Mouse (Mus musculus) retina, postnatal 7 days (tissue): ENCODE data around the gene Capn5.

Experiments
- DNase-seq: peaks from one replicate; pipeline ENCODE4 v3.0.0-alpha.2; 2012; ENCODE audit warnings: low read depth, low spot score

The Capn5 gene

GRCm38 (mm10) chr7:98148721-98149407 is 29.2 kb downstream of the Capn5 start:
- DNase-seq, result no peak

DNA sequence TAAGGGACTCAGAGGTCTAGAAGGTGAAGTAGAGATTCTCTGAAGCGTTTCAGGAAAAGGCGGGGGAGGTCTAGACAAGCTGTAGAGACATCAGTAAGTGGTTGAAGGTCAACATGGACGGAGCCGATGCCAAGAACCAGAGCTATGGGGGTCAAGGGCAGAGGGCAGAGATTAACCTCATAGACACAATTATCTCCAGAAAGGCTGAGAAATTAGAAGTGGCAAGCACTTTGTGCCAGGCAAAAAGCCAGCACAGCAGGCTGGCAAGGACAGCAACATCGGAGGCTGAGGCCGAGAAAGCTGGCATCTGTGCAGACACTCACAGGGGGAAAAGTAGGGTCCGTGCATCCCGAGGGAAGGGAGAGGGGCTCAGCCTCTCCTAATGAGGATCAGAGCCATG is 30.3 kb downstream of the Capn5 start:
- no peak for DNase-seq

- no peak for DNase-seq
Observed at GRCm38 (mm10) chr7:98146447-98146845, 31.6 kb downstream of the Capn5 start.

DNA sequence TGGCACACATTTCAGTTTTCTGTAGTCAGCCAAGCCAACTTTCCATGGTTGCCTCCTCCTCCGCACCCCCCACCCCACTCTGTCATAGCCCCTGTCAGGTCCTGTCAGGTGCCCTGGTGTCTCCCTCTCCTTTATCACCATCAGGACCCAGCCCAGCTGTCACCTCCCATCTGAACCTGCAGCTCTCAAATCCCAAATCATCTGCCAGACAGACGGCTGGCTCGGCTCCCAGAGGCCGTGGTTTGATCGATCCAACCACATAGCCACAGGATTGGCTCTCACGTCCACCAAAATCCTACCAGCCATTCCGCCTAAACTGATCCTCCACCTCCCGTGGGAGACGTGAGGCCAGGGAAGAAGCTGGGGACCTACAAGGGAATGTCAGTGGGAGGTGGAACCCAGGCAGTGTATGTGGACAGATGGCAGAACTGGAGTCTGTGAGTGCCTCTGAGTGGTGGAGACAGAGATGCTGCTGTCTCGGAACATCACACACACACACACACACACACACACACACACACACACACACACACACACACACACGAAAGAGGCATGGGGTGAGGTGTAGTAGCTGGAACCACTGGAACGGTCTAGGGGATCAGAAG is 32.1 kb downstream of the Capn5 start:
- DNase-seq, result no peak

GRCm38 (mm10) chr7:98145402-98145801 is 32.7 kb downstream of the Capn5 start, which contains the start of gene Omp:
TSS of gene Omp (minus strand) at chr7:98145502.
- DNase-seq, result no peak

- no peak for DNase-seq
Observed at GRCm38 (mm10) chr7:98142648-98143047, 35.4 kb downstream of the Capn5 start.

- DNase-seq, result no peak
Observed at GRCm38 (mm10) chr7:98142247-98142646, 35.8 kb downstream of the Capn5 start.

DNA sequence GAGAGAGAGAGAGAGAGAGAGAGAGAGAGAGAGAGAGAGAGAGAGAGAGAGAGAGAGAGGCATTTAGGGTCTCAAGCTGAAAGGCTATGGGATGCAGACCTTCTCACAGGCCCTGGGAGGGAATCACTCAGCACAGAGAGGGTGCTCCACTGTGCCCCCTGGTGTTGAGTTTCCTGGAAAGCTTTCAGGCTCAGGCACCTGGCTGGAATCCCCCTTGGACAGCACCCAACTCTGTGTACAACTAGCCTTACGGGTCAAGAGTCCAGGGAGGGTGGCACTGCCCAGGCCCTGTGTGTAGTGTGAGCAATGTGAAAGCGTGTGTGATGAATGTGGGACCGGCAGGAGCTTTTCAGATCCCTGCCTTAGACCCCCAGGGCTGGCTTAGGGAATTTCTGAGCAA is 36.9 kb downstream of the Capn5 start:
- peak; percentile 32 for DNase-seq

DNA sequence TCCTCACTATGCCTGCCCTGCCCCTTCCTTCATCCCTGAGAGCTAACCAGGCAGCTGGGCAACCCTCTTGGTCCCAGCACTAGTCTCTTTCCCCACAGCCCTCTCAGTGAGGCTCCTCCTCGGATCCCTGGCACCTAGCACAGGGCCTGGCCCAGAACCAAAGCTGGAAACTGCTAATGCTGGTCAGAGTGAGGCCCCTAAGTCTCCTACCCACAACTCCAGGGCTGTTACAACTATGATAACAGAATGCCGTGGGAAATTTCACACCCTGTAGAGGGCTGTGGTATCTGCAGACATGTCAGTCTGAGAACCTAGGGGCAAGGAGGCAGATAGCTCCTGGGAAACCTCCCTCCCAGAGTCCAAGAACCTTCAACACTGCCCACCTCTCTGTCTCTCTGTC is 37.5 kb downstream of the Capn5 start:
- DNase-seq, result no peak

GRCm38 (mm10) chr7:98139216-98139615 is 38.9 kb downstream of the Capn5 start:
- DNase-seq, result no peak

GRCm38 (mm10) chr7:98137995-98138394 is 40.1 kb downstream of the Capn5 start:
- no peak for DNase-seq

DNA sequence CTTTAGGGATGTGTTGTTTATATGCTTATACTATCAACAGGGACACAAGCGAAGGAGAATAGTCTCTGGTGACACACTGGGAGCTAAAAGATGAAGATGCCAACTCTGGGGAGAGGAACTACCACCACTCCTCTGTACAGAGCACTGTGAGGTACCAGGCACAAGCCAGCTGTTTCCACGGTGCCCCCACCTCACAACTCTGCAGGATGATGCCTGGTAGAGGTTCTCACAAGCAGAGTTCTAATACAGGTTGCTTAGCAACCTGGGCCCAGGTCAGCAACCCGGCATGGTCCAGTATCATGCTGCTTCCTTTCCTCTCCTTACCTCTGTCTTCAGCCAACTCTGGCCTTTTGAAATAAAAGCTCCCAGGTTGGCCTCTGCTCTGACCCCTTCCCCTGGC is 40.5 kb downstream of the Capn5 start:
- DNase-seq, result no peak

DNA sequence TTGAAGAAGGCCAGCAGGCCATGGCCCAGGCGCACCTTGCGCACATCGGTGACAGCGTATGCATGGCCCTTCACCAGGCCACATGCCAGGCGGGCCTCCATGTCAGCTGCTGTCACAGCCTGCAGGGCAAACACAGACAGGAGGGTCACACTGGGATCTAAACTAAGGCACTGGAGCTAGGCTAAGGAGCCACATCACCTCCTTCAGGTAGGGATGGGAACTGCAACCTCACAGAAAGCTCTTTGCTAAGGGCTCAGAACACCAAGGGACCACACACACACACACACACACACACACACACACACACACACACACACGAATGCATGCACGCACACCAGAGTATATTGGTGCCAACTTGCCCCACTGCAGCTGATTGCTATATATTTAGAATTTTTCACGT is 46.3 kb downstream of the Capn5 start:
- DNase-seq, result no peak

DNA sequence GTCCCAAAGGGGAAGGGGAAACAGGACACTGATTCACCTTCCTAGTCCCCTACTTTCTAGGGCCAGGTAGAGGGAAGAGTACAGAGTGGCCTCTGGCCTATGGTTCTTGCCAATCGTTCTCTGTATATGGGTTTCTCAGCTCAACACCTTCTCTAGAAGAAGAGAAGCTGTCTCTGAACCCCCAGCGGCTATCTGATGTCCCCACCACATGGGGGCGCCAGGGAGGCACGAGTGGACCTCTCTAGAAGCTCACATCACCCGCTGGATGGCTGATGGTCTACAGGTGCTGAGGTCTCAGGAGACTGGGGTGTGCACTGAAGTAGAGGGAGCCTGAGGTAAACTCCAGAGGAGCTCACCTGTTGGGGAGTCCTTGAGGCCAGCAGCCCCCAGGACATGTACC is 52.6 kb downstream of the Capn5 start:
- no peak for DNase-seq

DNA sequence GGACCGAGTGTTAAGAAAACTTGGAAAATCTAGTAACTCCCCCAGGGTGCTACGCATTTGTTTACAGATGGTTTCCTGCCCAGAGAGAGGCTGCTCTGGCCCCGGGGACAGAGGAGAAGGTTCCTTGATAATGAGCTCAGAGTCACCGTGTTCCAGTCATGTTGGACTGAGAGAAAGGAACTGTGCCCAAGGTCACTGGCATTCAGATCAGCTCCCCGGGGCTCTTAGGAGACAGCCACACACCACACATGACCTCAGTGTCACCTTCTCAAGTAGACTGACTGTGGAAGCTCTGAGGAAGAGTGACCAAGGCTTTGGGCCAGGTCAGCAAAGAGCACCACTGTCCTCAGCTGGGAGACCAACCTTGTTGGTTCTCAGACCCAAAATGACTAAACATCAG is 53.4 kb downstream of the Capn5 start:
- no peak for DNase-seq

- DNase-seq, result no peak
Observed at GRCm38 (mm10) chr7:98121673-98122072, 56.4 kb downstream of the Capn5 start.

- no peak for DNase-seq
Observed at GRCm38 (mm10) chr7:98121241-98121640, 56.8 kb downstream of the Capn5 start.

GRCm38 (mm10) chr7:98120325-98120724 is 57.7 kb downstream of the Capn5 start:
- peak; percentile 64 for DNase-seq

- DNase-seq, result no peak
Observed at GRCm38 (mm10) chr7:98119961-98120232, 58.2 kb downstream of the Capn5 start.

DNA sequence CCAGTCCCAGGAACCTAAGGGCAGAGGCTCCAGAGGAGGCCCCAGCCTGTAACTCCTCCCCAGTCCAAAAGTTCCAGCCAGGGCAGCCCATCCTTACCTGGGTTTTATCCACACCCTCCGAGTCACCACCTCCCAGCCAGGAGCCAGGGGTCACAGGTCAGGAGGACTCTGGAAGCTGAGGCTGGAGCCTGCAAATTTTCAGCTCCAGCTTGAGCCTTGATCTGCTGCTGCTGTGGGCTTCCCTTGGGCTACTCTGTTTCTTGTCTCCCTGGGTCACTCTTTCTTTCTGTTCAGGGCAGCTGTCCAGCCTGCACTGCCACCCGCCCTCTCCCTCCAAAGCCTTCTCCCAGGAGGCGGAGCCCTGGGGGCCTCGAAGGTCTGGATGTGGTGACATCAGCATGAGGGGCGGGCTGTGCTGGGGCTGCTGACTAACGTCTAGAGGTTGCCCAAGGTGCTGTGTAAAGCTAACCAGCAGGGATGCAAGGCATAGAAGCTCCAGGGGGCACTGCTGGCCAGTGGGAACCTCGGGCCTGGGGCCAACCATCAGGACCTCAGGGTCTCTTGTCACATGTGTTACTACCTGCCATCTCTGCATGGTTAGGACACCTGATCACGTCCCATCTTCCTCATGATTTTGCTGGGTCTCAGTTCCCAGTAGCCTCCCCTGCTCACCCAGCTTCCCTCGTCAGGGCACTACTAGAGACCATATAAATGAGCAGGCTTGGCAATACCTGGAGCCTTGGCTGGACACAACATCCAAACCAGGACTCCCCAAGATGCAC is 58.7 kb downstream of the Capn5 start, which contains the start of gene Myo7a:
TSS of gene Myo7a (minus strand) at position 346 of the 782 bp plus-strand sequence.
- DNase-seq, result peak; percentile 29

GRCm38 (mm10) chr7:98117012-98117660 is 60.9 kb downstream of the Capn5 start:
- DNase-seq, result no peak

- no peak for DNase-seq
Observed at GRCm38 (mm10) chr7:98114656-98115055, 63.4 kb downstream of the Capn5 start.
